Mouse (Mus musculus) myocyte (in vitro differentiated cells): ENCODE measurements around the gene Mrpl57.

Source experiments
- MAX ChIP-seq: IDR thresholded peaks from one replicate; pipeline ENCODE4 v1.6.1; 2011; ENCODE audit warnings: low read depth, mild to moderate bottlenecking, control low read depth
- MYOD1 ChIP-seq, 3 experiments: IDR thresholded peaks; one replicate each; pipeline ENCODE4 v1.6.1; 2011; ENCODE audit warnings: control low read depth in 2 of 3, low read depth in 2 of 3, mild to moderate bottlenecking in 2 of 3, moderate library complexity in 1 of 3; ENCODE audit not compliant: insufficient read length in 2 of 3, control insufficient read depth in 1 of 3
- POLR2A ChIP-seq: IDR thresholded peaks from one replicate; pipeline ENCODE4 v1.6.1; 2011; ENCODE audit warnings: low read depth, mild to moderate bottlenecking, control low read depth, moderate library complexity; ENCODE audit not compliant: insufficient read length
- REST ChIP-seq: IDR thresholded peaks from one replicate; pipeline ENCODE4 v1.6.1; 2011; ENCODE audit warnings: mild to moderate bottlenecking, control low read depth, moderate library complexity; ENCODE audit not compliant: insufficient read depth, insufficient read length
- SRF ChIP-seq: IDR thresholded peaks from one replicate; pipeline ENCODE4 v1.6.1; 2011; ENCODE audit warnings: low read depth; ENCODE audit not compliant: control insufficient read depth, insufficient read length
- TCF3 ChIP-seq: IDR thresholded peaks from one replicate; pipeline ENCODE4 v1.6.1; 2011; ENCODE audit warnings: low read depth, control low read depth; ENCODE audit not compliant: insufficient read length
- USF1 ChIP-seq: IDR thresholded peaks from one replicate; pipeline ENCODE4 v1.6.1; 2011; ENCODE audit warnings: low read depth, mild to moderate bottlenecking, control low read depth, moderate library complexity

GRCm38 (mm10) chr14:57877921-57878320 is 51.9 kb downstream of the Mrpl57 start:
- TF ChIP-seq POLR2A (no peak), USF1 (no peak), MYOD1 (IDR thresholded peaks at IDR 0.05; ENCODE audit: control insufficient read depth in 1 of 3, insufficient read length in 2 of 3, low read depth in 2 of 3) (no peak), REST (no peak), TCF3 (no peak), MAX (no peak), SRF (no peak)
